Mouse (Mus musculus) layer of hippocampus, postnatal 36 days (tissue): ENCODE results near the gene Idh3a. TPM values are rescaled to one million over a fixed set of nuclear protein-coding genes. Genes with fewer than 3 reads are reported as not detected.
"Not testable (repeated sequence)": the region's sequence is repeated elsewhere in the genome, so short reads cannot be mapped to it uniquely, and the experiment has no call there.

Experiments
- DNase-seq, 2 experiments: peaks; one replicate each; pipeline ENCODE4 v3.0.0; 2022
- total RNA-seq, 2 experiments: library from RNA; stranded (reverse); gene quantifications; 2 replicates each; pipeline ENCODE4 v1.2.3; 2021

The Idh3a gene
- total RNA-seq, 2 experiments from 2014 or later = 174 to 183 TPM

- DNase-seq = not testable (repeated sequence)
Measured at GRCm38 (mm10) chr9:54593652-54594051, 7.5 kb downstream of the Idh3a start.

GRCm38 (mm10) chr9:54596752-54597465 is 10.8 kb downstream of the Idh3a start:
- DNase-seq = no peak

GRCm38 (mm10) chr9:54602386-54602785 is 16.3 kb downstream of the Idh3a start:
- DNase-seq = no peak

DNA sequence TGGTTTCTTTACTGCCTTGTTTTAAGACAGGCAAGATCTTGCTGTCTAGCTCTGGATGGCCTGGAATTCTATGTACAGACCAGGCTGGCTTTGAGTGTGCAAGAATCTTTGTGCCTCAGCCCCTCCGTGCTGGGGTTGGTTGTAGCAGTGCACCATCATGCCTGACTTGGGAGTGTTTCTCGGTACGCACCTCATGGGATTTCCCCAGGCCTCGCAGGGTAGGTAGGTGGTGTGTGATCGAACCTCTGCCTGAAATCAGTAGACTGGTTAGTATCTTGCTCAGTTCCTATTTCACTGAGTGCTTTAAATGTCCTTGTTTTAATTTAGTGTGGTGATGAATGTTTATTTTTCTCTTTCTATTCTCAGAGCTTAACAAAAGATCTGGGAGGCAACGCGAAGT is 16.8 kb downstream of the Idh3a start:
- no peak for DNase-seq

- DNase-seq = no peak
Measured at GRCm38 (mm10) chr9:54604131-54604654, 18.1 kb downstream of the Idh3a start.

GRCm38 (mm10) chr9:54604886-54605285 is 18.8 kb downstream of the Idh3a start:
- DNase-seq = peak; percentile 41

- DNase-seq = no peak
Measured at GRCm38 (mm10) chr9:54612781-54613191, 26.7 kb downstream of the Idh3a start.

GRCm38 (mm10) chr9:54614182-54614850 is 28.2 kb downstream of the Idh3a start:
- DNase-seq = no peak

GRCm38 (mm10) chr9:54627240-54627639 is 41.1 kb downstream of the Idh3a start:
- no peak for DNase-seq

GRCm38 (mm10) chr9:54628752-54629151 is 42.6 kb downstream of the Idh3a start:
- DNase-seq = peak in 1 of 2 experiments; percentile 11

DNA sequence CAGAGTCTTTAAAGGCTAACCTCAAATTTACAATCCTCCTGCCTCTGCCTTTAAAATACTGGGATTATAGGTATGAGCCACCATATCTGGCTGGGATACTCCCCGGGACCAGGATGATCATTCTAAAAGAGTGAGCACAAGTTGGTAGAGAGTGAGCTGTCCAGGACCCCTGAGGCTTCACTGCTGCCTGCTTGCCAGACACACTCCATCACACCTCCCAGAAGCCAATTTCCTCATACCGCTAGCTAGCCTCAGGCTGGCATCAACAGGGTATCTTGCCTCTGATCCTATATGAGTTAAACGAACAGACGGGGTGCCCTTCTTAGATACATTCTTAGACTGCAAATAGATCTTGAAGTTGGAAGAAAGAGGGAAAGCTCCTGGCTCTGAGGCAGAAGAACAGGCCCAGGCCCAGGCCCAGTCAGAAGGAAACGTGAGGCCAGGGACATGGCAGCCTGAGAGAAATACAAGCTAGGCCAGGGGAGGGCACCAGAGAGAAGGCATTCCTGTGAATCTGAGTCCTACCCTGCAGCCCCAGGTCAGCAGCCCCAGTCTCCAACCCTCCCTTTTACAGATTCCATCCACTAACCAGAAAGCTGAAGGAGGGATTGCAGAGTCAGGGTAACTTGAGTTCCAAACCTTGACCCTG is 43.6 kb downstream of the Idh3a start:
- DNase-seq = no peak

GRCm38 (mm10) chr9:54630905-54631304 is 44.8 kb downstream of the Idh3a start:
- DNase-seq = no peak

- DNase-seq = no peak
Measured at GRCm38 (mm10) chr9:54633401-54633800, 47.3 kb downstream of the Idh3a start.

- no peak for DNase-seq
Measured at GRCm38 (mm10) chr9:54637510-54638314, 51.6 kb downstream of the Idh3a start.

DNA sequence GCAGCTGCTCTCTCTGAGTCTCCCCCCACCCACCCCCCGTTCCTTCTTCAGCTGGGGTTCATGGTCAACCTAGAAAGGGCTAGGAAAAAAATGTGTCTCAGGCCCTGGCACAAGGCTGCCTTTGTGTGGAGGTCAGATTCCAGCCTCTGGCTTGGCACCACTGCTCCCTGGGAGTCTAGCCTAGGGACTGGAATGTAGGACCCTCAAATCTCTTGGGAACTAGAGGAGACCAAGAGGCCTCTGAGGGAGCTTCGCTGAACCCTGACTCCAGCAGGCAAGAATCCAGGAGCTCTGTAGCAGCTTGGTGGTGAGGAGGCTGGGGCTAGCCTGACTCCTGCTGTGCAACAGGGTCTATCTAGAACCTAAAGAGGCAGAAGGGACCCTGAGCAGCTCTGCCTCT is 53.1 kb downstream of the Idh3a start:
- no peak for DNase-seq

GRCm38 (mm10) chr9:54641548-54641947 is 55.4 kb downstream of the Idh3a start:
- no peak for DNase-seq

DNA sequence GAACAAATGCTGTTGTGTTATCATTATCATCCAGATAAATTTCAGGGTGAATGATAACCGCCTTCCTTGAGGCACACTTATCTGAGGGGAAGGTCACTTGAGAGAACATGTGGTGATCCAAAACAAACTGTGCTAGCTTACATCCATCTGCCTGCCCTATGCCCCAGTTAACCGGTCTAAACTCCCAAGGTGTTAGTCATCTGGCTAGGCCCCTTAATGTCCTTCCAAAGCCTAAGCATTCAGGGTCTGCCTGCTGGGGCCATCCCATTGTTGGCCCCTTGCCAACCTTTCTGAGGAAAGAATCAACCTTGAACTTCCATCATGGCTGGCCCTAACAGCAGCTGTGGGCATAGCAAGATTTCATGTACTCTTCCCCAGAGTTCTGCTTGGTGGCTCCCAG is 56.0 kb downstream of the Idh3a start:
- no peak for DNase-seq

GRCm38 (mm10) chr9:54642556-54642955 is 56.4 kb downstream of the Idh3a start:
- DNase-seq = no peak

GRCm38 (mm10) chr9:54643179-54643578 is 57.0 kb downstream of the Idh3a start:
- no peak for DNase-seq

DNA sequence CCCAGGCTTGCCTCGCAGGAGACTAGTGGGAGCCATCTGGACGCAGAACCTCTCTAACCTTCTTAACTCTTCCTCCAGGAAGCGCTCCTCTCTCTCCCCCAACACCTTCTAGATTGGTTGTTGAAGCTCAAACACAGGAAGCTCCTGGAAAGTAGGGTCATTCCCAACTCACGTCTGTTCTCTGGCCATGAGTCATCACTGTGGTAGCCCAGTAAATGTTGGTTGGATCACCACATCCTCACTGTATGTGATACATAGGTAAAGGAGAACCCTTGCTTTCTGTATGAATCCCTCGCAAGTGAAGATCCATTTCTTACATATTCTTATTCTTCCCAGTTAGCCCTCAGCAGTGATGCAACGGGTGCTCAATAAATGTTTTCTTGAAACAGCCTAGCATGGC is 59.4 kb downstream of the Idh3a start:
- no peak for DNase-seq

DNA sequence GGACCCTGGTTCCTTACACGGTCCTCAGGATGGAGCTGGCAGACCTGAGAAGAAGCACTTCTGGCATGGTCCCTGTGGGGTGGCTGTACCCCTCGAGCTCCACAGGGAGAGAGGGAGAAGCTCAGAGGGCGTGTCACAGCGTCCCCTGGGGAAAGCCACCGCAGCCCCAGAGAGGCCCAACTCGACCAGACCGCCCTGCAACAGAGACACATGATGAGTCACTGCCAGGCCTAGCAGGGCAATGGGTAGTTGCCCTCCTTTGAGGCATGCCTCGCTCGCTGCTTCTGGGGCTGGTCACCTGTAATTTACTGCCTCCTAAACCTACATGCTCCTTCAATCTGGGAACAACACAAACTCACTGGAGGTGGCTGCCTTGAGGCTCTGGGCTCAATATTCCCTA is 60.1 kb downstream of the Idh3a start:
- no peak for DNase-seq

DNA sequence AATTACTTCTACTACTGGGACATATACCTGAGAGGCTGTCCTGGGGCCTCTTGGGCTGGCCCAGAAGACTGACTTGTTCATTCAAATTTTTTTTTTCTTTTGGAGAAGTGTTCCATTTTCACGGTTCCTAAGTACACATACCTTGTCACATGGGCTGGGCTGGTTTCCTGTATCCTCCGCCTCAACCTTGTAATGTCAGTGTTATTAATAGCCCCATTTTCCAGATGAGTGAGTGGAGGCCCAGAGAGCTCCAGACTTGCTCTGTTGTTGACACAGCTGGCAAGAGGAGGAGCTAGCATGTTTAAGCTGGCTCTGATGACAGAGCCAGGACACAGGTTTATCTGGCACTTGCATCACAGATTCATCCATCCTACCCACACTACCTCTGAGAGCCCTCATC is 61.3 kb downstream of the Idh3a start:
- DNase-seq = no peak

DNA sequence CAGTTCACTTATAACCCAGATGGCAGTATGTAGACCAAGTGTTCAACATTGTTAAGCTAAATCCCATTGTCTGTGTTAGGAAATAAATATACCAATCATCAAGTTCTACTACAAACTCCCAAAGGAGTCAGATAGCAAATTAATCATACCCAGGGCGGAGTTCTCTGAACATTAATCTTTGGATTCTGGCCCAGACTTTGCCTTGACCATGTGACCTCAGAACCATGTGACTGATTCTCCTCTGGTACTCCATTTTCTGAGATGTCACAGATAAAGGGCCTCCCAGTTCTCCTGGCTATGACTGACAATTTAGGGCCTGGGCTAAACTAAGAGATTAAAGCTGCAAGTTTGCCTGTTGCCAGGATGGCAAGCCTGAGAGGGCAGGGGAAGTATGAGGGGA is 63.2 kb downstream of the Idh3a start:
- no peak for DNase-seq
